Mouse (Mus musculus) macrophage (primary cell): ENCODE data around the gene Mid1. TPM values are rescaled to one million over a fixed set of nuclear protein-coding genes. Genes with fewer than 3 reads are reported as not detected.
A peak's percentile ranks its signal among the peaks of the same experiment; 100 is the strongest.

Experiments used
- H3K27ac ChIP-seq: fragments of 350-480 bp; formaldehyde crosslinking; 2 replicates; pipeline ENCODE4 v1.9.0; 2021
- H3K36me3 ChIP-seq: fragments of 350-480 bp; formaldehyde crosslinking; 2 replicates; pipeline ENCODE4 v1.9.0; 2021; ENCODE audit errors: inconsistent target
- H3K4me3 ChIP-seq: fragments of 350-480 bp; formaldehyde crosslinking; 2 replicates; pipeline ENCODE4 v1.9.0; 2021; ENCODE audit errors: inconsistent target
- H3K79me2 ChIP-seq: fragments of 350-480 bp; formaldehyde crosslinking; 2 replicates; pipeline ENCODE4 v1.9.0; 2021; ENCODE audit errors: inconsistent target
- WGBS: methylation state at CpG from one replicate; pipeline ENCODE4 v1.1.7; 2026; ENCODE audit warnings: inconsistent platforms; ENCODE audit not compliant: missing documents; 5-methylcytosine and 5-hydroxymethylcytosine counted together
- polyA plus RNA-seq: library from polyadenylated mRNA; stranded (reverse); fragments of 250-400 nt; gene quantifications from 3 replicates; pipeline ENCODE4 v1.2.4, GENCODE M21; 2018; ENCODE audit warnings: inconsistent platforms

Mid1 gene
- polyA plus RNA-seq, 1 experiment from 2014 or later = 34.1 TPM

DNA sequence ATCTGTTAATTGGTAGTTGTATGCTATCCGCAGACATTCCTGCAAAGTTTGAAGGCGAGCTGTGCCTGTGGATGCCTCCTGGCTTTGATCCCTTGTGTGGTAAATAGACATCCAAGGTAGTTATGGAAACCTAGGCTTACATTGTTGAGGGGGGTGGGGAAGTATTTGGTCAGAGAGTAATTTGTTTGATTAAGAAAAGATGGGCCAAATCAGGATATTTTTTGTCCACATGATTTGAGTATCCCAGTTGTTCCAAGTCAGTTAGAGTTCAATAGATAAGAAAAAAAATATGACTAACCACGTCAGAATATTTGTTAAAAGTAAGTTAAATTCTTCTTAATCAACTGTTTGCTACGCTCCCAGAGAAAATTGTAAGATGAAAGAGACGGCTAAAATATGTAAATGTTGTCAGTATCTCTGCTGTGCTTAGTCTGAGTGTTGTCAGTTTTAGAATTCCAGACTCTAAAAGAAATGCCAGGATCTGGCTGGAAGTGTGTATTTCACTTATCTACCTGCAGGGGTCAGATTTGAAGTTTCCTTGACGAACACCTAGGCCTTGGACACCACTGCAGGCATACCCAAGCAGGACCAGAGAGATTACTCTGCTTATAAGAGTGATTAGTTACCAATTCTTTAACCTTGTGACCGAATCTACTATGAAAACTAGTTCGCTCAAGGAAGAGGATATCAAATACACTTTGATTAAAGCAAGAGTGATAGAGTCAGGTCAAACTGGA, 198.7 kb downstream of the Mid1 start:
- Histone ChIP-seq H3K36me3 (no peaks in the 10 kb centered on the region), H3K79me2 (no peaks in the 10 kb centered on the region), H3K4me3 (no peak overlapping the region), H3K27ac (no peak overlapping the region)
- 81% methylated on average over 7 of the region's 8 CpGs for WGBS

DNA sequence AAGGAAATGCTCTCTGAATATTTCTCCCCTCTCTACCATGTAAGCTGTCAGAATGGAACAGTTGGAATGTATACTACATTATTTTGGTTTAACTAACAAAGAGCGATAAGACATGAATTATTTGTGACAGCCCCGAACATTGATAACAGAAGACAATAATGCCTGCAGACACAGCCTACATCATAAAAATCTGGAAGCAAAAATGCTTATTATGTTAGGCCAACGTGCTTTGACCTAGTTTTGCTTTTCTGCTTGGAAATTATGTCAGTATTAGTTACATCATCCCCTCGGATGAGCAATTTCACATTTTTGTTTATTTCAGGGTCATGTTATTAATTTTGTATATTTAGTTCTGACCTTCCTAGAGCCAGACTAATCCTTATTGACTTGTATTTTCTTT, 205.5 kb downstream of the Mid1 start:
- WGBS = 87% methylated on average over 3 of the region's 4 CpGs
- Histone ChIP-seq H3K36me3 (no peaks in the 10 kb centered on the region), H3K27ac (no peak overlapping the region), H3K79me2 (no peaks in the 10 kb centered on the region), H3K4me3 (no peak overlapping the region)

DNA sequence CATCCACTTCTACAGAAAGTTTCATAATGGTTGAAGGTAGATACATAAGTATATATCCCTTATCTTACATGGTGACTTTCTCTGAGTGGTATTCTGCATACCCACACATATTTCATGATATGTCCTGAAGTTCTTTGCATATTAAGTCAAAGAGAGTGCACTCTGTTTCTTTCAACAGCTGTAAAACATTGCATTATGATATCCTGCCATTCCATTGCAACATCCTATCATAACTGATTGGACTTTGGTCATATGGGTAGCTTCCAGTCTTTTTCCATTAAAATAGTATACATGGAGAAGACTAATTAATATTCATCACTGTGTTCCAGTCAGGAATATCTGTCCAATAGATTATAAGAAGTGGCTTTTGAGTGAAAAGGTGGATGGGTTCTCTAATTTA, 207.1 kb downstream of the Mid1 start:
- Histone ChIP-seq H3K36me3 (no peaks in the 10 kb centered on the region), H3K27ac (no peak overlapping the region), H3K4me3 (no peak overlapping the region), H3K79me2 (no peaks in the 10 kb centered on the region)

DNA sequence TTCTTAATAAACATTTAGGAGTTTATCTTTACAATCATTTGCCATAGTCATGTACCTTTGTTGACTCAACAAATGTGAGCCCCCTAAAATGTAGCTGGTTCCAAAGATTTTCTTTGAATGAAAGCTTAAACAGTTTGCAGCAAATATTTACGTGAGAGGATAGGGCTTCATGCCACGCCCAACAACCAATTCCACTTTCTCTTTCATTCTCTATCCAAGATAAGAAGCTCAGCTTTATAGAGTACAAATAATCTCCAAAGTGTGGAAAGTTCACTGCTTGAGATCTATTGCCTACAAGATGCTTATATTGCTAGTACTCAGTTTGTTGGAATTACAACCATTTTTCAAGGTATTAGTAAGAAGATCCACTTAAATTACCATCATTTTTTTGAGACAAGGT, 207.6 kb downstream of the Mid1 start:
- Histone ChIP-seq H3K79me2 (no peaks in the 10 kb centered on the region), H3K27ac (no peak overlapping the region), H3K36me3 (no peaks in the 10 kb centered on the region), H3K4me3 (no peak overlapping the region)
- WGBS = 75% methylated on average over 2 of the region's 2 CpGs

DNA sequence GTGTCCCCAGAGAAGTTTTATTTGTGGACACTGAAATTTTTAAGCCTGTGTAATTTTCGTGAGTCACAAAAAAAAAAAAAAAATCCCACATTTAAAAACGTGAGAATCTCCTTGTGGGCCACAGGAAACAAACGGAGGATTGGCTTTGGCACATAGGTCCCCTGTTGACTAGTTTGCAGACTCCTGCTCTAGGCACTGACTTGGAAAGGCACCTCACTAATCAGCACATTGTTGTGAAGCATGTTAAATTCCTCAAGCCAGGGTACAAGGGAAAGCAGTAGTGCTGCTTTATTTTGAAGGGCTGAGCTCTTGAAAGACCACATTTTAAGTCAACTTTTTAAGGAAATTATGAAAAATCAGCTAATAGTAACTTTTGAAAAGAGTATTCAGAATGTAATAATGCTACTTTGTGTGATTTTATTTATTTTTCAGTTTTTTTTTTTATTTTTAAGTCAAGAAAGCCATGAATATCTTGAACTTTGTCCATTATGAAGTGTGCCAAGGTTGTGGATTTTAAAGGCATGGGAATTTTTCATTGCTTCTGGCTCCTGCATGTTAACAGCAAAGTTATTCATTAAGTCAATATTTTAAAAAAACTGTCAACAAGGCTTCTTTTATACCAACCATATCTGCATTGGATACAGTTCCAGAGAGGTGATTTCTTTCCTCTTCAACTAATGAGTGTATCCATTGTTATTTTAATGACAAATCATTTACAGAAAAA, 214.4 kb downstream of the Mid1 start:
- Histone ChIP-seq H3K4me3 (no peak overlapping the region), H3K27ac (no peak overlapping the region), H3K36me3 (no peaks in the 10 kb centered on the region), H3K79me2 (no peaks in the 10 kb centered on the region)
- WGBS = 55% methylated on average over 3 of the region's 3 CpGs

DNA sequence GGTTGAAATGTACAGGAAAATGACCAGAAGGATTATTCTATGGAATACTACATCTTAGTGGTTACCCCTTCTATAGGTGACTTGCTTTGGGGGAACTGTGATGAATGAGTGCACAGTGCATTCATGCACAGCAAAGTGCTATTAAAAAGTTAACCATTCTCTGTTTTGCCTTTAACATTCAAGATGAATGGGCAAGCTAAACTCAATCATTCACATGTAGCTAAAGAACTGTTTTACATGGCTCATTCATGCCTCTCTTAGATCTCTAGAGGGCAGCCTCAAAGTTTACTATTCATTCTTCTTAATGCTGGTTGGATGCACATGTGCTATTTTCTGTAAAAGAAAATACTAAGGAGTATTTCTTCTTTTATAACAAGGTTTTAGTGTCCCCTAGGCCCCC, 217.9 kb downstream of the Mid1 start:
- Histone ChIP-seq H3K27ac (no peak overlapping the region), H3K4me3 (no peak overlapping the region), H3K36me3 (no peaks in the 10 kb centered on the region), H3K79me2 (no peaks in the 10 kb centered on the region)

DNA sequence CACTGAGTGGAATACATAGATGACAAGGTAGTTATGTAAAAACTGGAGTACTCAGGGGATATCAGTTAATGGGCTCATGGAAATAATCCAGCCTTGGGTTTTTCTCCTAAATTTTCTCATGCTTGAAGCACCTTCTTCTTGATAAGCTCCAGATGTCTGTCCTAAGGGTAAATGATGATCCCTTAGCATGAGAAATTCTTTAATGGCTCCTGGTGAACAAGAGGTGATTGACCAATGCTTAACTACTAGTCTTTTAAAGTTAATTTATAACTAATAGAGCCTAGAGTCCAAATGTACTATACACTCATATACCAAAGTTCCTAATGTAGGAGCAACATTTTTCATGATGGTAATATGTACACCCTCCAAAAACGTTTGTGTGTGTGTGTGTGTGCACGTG, 218.7 kb downstream of the Mid1 start:
- H3K79me2 ChIP-seq = no peaks in the 10 kb centered on the region
- 65% methylated on average over 2 of the region's 2 CpGs for WGBS
- H3K36me3 ChIP-seq = no peaks in the 10 kb centered on the region
- no peak overlapping the region for H3K4me3 ChIP-seq
- H3K27ac ChIP-seq = no peak overlapping the region

DNA sequence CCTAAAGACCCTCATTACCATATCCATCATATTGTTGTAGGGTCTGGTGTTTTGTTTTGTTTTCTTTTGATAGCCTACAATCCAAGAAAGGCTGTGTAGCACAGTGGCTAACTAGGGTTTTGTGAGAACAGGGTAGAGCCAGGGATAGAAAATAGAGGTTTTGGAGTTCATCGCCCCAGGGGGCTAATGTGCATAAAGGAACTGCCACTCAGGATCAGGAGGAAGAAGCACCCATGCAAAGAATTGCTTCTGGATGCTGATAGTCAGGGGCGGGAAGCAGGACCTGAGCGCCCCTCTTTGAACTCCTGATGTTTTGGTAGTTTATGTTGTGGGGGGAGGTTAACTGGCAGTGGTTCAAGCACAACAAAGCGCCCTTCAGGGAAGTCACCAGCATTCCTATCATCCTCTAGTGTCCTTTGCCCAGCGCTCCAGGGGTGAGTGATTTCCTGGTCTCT, 221.1 kb downstream of the Mid1 start:
- Histone ChIP-seq H3K4me3 (no peak overlapping the region), H3K79me2 (no peaks in the 10 kb centered on the region), H3K27ac (no peak overlapping the region), H3K36me3 (no peaks in the 10 kb centered on the region)
- 69% methylated on average over 5 of the region's 5 CpGs for WGBS

DNA sequence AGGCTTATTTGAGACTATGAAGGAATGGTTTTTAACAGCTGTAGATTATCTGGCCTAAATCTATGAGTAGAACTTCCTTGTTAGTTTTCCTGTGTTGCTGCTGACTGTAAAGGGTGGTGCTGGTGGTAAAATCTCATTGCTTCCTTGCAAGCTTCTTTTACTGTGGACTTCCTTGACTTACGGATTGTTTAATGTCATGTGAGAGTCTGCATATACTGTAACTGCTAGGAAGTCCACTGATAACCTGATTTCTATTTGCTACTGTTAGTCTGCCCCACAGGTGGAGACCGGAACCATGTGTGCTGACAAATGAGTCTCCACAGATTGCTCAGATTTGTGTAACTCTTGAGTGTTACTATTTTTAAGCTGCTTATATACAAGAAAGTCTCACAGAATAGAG, 224.9 kb downstream of the Mid1 start:
- Histone ChIP-seq H3K79me2 (no peaks in the 10 kb centered on the region), H3K36me3 (no peaks in the 10 kb centered on the region), H3K27ac (peak overlapping the region; percentile 32), H3K4me3 (no peak overlapping the region)
- 41% methylated on average over 2 of the region's 2 CpGs for WGBS

DNA sequence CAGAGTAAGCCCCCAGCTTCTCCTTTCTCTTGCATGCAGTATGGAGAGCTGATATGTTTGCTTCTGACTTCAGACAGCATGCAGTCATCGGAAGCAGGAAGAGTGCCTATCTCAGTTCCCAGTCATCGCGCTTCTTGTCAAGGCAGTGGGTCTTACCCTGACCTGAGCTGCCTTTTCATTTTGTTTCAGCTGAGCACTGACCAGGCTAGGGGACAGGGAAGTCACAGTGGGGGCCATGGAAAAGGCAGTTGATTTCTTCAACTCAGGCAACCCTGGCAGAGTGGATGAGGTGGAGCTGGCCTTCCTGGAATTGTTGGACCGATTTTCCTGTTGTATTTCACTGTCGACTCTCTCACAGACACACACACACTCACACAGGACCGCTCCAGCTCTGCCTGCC, 230.7 kb downstream of the Mid1 start:
- WGBS = 64% methylated on average over 6 of the region's 6 CpGs
- H3K27ac ChIP-seq = no peak overlapping the region
- no peaks in the 10 kb centered on the region for H3K36me3 ChIP-seq
- no peak overlapping the region for H3K4me3 ChIP-seq
- H3K79me2 ChIP-seq = no peaks in the 10 kb centered on the region

DNA sequence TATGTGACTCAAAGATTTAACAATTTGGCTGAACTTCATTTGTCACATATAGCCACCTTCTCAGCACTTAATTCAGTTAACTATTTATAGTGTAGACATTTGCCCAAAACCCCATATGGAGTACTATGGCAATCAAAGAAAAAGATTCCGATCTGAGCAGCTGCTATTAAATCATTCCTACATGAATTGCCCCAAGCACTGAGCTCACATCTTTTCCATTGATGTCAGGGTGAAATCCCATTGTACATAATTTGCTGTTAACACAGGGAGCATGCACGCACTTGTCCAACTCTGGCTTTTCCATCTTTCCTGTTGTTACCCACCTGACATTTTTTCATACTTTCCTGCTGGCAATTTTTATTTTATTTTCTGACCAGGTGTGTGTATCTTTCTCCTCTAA, 237.5 kb downstream of the Mid1 start:
- H3K79me2 ChIP-seq = no peaks in the 10 kb centered on the region
- H3K27ac ChIP-seq = no peak overlapping the region
- no peaks in the 10 kb centered on the region for H3K36me3 ChIP-seq
- no peak overlapping the region for H3K4me3 ChIP-seq
- WGBS = 84% methylated on average over 2 of the region's 2 CpGs

DNA sequence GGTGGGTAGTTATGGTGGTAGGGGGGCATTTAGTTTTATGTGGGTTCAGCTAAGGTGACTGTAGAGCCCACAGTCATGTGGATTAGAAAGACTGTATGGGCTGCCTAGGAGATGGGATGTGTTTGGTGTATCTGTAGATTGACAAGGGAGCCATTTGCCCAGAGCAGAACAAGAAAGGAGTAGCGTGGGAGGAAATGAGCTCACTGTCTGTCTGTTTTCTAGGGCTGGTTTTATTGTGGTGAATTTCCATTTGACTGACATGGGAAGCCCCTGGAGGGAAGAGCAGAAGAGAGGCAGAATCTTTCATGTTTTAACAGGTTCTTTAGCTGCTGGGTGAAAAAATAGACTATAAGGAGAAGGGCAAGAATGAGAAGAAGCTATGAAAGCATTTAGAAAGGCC, 238.4 kb downstream of the Mid1 start:
- Histone ChIP-seq H3K79me2 (no peaks in the 10 kb centered on the region), H3K4me3 (no peak overlapping the region), H3K27ac (no peak overlapping the region), H3K36me3 (no peaks in the 10 kb centered on the region)
- WGBS = 62% methylated on average over 1 of the region's 1 CpGs

DNA sequence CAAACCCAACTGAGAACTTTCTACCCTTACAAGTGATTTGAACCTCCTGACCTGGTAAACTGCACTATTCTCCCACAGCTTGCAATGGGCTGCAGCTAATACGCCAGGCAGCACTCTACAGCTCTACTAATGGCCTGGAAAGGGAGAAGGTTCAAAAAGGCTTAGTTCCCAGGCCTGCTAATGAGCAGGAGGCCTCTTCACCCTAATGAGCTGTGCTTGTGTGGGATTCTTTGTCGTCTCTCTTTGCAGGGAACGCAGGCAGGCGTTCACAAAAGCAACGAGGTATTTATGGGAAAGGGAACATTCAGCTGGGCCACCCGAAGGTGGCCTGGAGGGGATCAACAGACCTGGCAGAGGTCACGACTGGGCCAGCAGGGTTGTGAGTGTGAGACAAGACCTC, 240.6 kb downstream of the Mid1 start:
- H3K27ac ChIP-seq = no peak overlapping the region
- H3K79me2 ChIP-seq = no peaks in the 10 kb centered on the region
- WGBS = 80% methylated on average over 7 of the region's 7 CpGs
- no peaks in the 10 kb centered on the region for H3K36me3 ChIP-seq
- no peak overlapping the region for H3K4me3 ChIP-seq

DNA sequence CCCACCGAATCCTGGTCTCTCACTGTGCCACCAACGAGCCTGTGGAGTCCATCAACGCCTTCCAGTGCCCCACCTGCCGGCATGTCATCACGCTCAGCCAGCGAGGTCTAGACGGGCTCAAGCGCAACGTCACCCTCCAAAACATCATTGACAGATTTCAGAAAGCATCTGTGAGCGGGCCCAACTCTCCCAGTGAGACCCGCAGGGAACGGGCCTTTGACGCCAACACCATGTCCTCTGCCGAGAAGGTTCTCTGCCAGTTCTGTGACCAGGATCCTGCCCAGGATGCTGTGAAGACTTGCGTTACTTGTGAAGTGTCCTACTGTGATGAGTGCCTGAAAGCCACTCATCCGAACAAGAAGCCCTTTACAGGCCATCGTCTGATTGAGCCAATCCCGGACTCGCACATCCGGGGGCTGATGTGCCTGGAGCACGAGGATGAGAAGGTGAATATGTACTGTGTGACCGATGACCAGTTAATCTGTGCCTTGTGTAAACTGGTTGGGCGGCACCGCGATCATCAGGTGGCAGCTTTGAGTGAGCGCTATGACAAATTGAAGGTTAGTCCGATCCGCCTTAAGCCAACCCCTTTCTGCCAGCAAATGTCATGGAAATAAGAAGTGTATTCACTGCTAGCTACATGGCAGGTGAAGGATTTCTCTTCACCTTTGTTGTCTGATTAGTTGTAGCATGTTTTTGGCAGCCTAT, 242.3 kb downstream of the Mid1 start:
- Histone ChIP-seq H3K36me3 (no peaks in the 10 kb centered on the region), H3K27ac (no peak overlapping the region), H3K4me3 (no peak overlapping the region), H3K79me2 (no peaks in the 10 kb centered on the region)
- WGBS = 90% methylated on average over 26 of the region's 28 CpGs

DNA sequence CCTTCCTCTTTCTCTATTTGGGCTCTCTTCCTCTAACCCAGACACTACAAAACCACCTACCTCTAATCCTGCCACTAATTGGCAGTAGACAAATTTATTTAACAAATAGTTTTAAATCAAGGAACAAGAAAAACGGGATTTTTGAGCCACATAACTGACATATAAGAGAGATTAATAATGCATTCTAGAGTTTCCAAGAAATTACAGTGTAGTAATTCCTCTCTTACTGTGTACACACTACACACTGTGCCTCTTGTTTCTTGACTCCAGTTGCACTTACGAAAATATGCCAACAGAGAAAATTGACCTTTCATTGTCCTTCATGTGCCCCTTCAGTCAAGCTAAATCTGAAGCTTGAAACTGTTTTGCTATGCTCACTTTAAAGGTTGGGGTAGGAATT, 245.9 kb downstream of the Mid1 start:
- no peaks in the 10 kb centered on the region for H3K79me2 ChIP-seq
- H3K4me3 ChIP-seq = no peak overlapping the region
- H3K36me3 ChIP-seq = no peaks in the 10 kb centered on the region
- WGBS = 61% methylated on average over 2 of the region's 2 CpGs
- no peak overlapping the region for H3K27ac ChIP-seq
